Mouse (Mus musculus): ENCODE results near the gene Rhot2.

The Rhot2 gene

DNA sequence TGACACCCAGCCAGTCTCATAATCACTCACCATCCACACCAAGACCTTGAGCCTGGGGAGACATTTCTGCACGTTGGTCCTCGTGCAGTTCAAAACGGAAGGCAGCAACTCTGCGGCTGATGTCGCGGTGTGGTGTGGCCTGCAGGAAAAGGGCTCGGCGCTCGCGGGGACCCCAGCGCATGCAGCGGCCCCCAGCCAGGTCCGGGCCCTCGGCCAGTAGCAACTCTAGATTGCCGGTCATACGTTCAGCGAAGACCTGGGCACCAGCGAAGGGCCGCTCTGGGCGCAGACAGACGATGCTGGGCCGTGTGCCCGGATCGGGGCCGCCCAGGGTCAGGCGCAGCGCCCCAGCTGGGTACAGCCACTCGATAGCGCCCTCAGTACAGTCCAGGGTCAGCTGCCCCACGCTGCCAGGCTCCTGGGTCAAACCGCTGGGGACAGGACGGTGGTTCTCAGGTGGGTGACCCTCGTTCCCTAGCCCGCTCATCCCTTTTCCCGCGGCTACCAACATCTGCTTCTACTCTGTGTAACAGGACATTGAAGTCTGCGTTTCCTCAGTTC is 48.4 kb downstream of the Rhot2 start:
- no peak for DNase-seq (ENCODE audit: low read depth)

- no peak for DNase-seq (ENCODE audit: low read depth)
These were observed 49.0 kb downstream of the Rhot2 start, which contains the start of gene AC134908.4 for GRCm38 (mm10) chr17:25795609-25796092. Gene AC134908.4, minus strand, starts transcription at chr17:25795659.

DNA sequence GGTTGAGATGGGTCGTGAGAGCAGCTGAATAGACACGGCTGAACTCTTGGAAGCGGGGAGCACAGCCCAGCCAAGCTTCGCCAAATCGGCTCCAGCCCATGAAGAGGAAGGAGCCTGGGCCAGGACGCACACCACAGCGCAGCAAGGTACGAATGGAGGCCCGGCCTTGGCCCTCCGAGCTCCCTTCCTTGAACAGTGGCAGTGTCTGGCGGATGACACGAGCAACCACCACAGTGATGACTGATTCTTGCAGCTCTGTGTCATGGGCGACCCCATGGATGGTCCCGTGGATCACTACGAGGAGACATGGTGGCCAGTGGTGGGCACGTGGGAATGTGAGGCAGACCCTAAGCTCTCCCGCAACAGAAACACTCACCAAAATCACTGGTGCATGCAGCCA is 49.7 kb downstream of the Rhot2 start:
- DNase-seq (ENCODE audit: low read depth) = no peak

GRCm38 (mm10) chr17:25794197-25794596 is 50.5 kb downstream of the Rhot2 start:
- no peak for DNase-seq (ENCODE audit: low read depth)

GRCm38 (mm10) chr17:25792615-25793014 is 52.0 kb downstream of the Rhot2 start, which contains the start of gene Fam173a:
Gene Fam173a, minus strand, starts transcription at chr17:25792901.
- peak; percentile 58 for DNase-seq (ENCODE audit: low read depth)

GRCm38 (mm10) chr17:25791843-25792527 is 52.7 kb downstream of the Rhot2 start:
- DNase-seq (ENCODE audit: low read depth) = peak; percentile 86

DNA sequence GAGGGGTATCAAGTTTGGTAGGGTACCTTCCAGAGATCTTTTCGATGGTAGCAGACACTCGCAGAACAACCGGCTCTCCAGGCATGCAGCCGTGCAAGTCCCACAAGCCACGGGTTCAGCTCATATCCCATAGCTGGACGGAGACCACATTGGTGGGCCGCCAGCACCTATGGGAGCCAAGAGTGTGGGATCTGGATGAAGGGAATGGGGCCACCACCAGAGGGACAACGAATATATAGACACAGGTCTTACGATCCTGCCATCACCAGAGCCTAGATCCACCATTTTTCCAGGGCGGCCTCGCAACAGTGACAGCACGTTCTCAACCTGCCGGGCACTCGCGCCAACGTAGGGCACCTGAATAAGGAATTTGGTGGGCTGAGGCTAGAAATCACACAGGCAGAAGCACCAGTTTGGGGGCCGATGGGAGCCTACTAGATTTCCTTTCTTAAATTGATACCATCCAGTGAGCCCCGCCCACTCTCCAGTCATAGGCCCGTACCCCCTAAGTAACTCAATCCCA is 53.3 kb downstream of the Rhot2 start:
- no peak for DNase-seq (ENCODE audit: low read depth)
